Mouse (Mus musculus): ENCODE measurements around the gene Gdf15. TPM values are rescaled to one million over a fixed set of nuclear protein-coding genes. Genes with fewer than 3 reads are reported as not detected.

Gene Gdf15
- polyA plus RNA-seq, 2 experiments: 0.18 to 0.47 TPM

DNA sequence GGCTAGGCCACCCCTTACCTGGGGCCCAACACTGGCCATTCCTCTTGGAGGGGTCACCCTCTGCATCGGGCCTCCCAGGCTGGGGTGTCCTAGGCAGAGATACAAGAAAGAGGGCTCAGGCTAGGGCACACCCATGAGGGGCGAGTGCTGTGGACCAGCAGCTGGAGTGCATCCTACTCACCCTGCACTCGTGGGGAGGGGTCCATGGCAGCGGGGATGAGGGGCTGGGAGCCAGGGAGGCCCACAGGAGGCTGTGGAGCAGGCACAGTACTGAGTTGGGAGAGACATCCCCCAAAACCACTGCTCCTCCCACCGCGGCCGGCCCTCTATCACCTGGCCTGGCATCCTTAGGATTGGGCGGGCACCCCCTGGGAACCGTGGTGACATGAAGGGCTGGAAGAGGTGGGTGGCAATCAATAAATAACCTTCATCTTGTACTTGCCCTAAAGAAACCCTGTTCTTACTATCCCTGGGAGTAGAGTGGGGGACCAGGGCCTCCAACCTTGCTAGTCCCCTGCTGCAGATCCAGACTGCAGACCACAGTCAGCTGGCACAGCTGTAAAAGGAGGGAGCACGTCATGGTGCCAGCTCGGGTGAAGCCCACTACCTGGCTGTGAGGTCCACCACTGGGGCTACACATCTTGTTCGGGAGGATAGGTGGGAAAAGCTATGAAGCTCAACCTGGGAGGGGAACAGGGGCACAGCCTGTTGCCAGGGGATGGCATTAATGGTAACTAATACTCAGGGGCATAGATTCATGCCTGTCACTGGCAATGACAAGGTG is 32.6 kb downstream of the Gdf15 start:
- DNase-seq (ENCODE audit: low spot score) (no peak), ATAC-seq (ENCODE audit: low FRiP score, low read depth) (no peak)
- Histone ChIP-seq H3K27me3 (ENCODE audit: control insufficient read depth, insufficient read depth, low read length) (no peaks in the 10 kb centered on the region), H3K9ac (ENCODE audit: low read depth, low read length, severe bottlenecking) (no peak overlapping the region), H3K4me1 (ENCODE audit: control insufficient read depth, insufficient read depth, low read length) (peaks cover 38% of the 10 kb centered on the region), H3K9me3 (ENCODE audit: control insufficient read depth, low read length) (no peaks in the 10 kb centered on the region), H3K4me3 (replicated peaks; ENCODE audit: low read length) (no peak overlapping the region), H3K4me2 (replicated peaks; ENCODE audit: low read depth, low read length, severe bottlenecking) (no peak overlapping the region), H3K36me3 (ENCODE audit: control insufficient read depth, insufficient read depth, low read length) (peaks cover 26% of the 10 kb centered on the region), H3K27ac (replicated peaks; ENCODE audit: low read depth, low read length) (0 out of 2 replicates have a peak overlapping the region, but pooled peaks have one; percentile 13)
- 81% methylated on average over 12 of the region's 12 CpGs for WGBS
- no peak for TF ChIP-seq POLR2A (IDR thresholded peaks at IDR 0.05; ENCODE audit: borderline replicate concordance, extremely low read depth, insufficient read depth, insufficient read length)

DNA sequence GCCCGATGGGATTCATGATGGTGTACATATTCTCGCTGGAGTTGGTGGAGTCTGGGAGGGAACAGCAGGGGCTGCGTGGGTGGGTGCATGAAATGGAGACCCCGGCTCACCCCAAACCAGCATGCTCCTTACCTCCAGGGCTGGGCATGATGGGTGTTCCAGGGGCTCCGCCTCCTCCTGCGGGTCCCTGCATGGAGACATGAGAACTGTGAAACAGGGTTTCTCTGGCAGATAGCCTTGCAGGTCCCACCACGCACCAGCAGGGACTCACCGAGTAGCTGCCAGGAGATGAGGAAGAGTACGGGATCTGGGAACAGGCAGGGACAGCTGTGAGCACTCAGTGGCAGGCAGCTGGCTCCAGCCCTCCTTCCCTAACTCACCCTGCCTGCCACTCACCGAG is 33.5 kb downstream of the Gdf15 start:
- ATAC-seq (ENCODE audit: low FRiP score, low read depth) (peak; percentile 5; the same call in 1 of the 2 replicates), DNase-seq (ENCODE audit: low spot score) (no peak)
- no peaks in the 10 kb centered on the region for H3K27me3 ChIP-seq (ENCODE audit: control insufficient read depth, insufficient read depth, low read length)
- peaks cover 26% of the 10 kb centered on the region for H3K36me3 ChIP-seq (ENCODE audit: control insufficient read depth, insufficient read depth, low read length)
- peak overlapping the region; percentile 86 for H3K4me2 ChIP-seq (replicated peaks; ENCODE audit: low read depth, low read length, severe bottlenecking)
- 17% methylated on average over 10 of the region's 10 CpGs for WGBS
- no peak for TF ChIP-seq POLR2A (IDR thresholded peaks at IDR 0.05; ENCODE audit: borderline replicate concordance, extremely low read depth, insufficient read depth, insufficient read length)
- peak overlapping the region; percentile 46 for H3K4me3 ChIP-seq (replicated peaks; ENCODE audit: low read length)
- peak overlapping the region; percentile 43; the same call in 1 of the 2 replicates for H3K27ac ChIP-seq (replicated peaks; ENCODE audit: low read depth, low read length)
- peaks cover 39% of the 10 kb centered on the region for H3K4me1 ChIP-seq (ENCODE audit: control insufficient read depth, insufficient read depth, low read length)
- H3K9ac ChIP-seq (ENCODE audit: low read depth, low read length, severe bottlenecking): peak overlapping the region; percentile 76
- H3K9me3 ChIP-seq (ENCODE audit: control insufficient read depth, low read length): no peaks in the 10 kb centered on the region

DNA sequence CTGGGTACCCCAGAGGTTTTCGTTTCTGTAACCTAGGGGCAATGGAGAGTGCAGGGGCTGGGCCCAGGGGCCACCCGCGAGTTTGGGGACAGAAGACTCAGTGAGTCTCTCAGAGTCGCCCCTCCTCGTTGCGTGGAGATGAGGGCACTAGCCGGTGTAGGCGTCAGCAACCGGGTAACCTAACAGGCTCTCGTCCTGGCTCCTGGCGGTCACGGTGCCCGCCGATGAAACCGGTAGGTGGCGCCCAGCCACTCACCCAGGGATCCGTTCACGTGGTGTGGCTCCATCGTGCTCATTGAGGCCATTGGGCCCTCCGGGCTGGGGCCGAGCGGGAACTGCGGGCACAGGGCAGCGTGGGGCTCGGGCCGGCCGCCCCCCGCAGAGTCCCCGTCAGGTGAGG is 34.0 kb downstream of the Gdf15 start:
- WGBS: 3% methylated on average over 19 of the region's 29 CpGs
- Histone ChIP-seq H3K4me2 (replicated peaks; ENCODE audit: low read depth, low read length, severe bottlenecking) (peak overlapping the region; percentile 86), H3K9me3 (ENCODE audit: control insufficient read depth, low read length) (no peaks in the 10 kb centered on the region), H3K9ac (ENCODE audit: low read depth, low read length, severe bottlenecking) (peak overlapping the region; percentile 76), H3K36me3 (ENCODE audit: control insufficient read depth, insufficient read depth, low read length) (peaks cover 26% of the 10 kb centered on the region), H3K4me3 (replicated peaks; ENCODE audit: low read length) (peak overlapping the region; percentile 46), H3K27me3 (ENCODE audit: control insufficient read depth, insufficient read depth, low read length) (no peaks in the 10 kb centered on the region), H3K4me1 (ENCODE audit: control insufficient read depth, insufficient read depth, low read length) (peaks cover 44% of the 10 kb centered on the region), H3K27ac (replicated peaks; ENCODE audit: low read depth, low read length) (peak overlapping the region; percentile 43; the same call in 1 of the 2 replicates)
- ATAC-seq (ENCODE audit: low FRiP score, low read depth) (peak; percentile 17; the same call in 1 of the 2 replicates), DNase-seq (ENCODE audit: low spot score) (peak; percentile 67)
- TF ChIP-seq POLR2A (IDR thresholded peaks at IDR 0.05; ENCODE audit: borderline replicate concordance, extremely low read depth, insufficient read depth, insufficient read length): no peak

DNA sequence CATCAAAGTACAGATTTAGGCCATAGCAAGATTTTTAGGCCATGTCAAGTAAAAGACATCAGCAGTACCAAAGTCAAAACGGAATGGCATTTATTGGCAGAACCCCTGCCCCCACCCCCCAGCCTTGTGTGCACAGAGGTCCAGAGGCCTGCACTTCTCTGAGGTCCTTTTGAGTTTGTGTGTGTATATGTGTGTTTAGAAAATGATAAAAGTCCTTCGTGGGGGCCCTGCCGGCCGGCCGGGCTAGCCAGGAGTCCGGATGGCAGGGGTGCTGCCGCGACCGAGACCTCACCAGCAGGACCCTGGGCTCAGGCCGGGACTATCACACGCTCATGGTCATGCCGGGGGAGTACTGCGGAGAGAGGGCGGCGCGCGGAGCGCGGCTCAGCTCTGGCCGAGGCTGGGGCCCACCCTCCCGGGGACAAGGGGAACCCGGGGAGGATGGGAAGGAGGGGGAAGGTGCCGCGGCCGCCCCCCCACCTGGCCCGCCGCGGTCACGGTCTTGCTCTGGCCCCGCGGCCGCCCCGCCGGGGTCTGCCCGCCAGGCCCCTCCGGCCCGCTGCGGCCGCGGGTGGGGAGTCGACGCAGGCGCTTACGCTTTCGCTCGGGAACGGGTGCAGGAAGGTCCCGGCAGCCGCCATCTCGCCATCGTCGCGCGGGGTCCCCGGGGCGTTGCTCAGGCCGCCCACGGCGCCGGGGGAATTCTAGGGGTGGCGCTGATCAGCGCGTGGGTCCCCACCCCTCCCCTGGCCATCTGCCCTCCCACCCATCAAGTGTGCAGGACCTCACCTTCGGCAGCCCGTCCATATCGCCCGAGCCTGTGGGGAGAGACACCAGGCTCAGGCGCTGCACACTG is 34.6 kb downstream of the Gdf15 start:
- TF ChIP-seq POLR2A (IDR thresholded peaks at IDR 0.05; ENCODE audit: borderline replicate concordance, extremely low read depth, insufficient read depth, insufficient read length): no peak
- peak overlapping the region; percentile 46 for H3K4me3 ChIP-seq (replicated peaks; ENCODE audit: low read length)
- peaks cover 45% of the 10 kb centered on the region for H3K4me1 ChIP-seq (ENCODE audit: control insufficient read depth, insufficient read depth, low read length)
- ATAC-seq (ENCODE audit: low FRiP score, low read depth) (no peak), DNase-seq (ENCODE audit: low spot score) (no peak)
- peak overlapping the region; percentile 76 for H3K9ac ChIP-seq (ENCODE audit: low read depth, low read length, severe bottlenecking)
- 8% methylated on average over 37 of the region's 68 CpGs for WGBS
- H3K36me3 ChIP-seq (ENCODE audit: control insufficient read depth, insufficient read depth, low read length): peaks cover 22% of the 10 kb centered on the region
- H3K4me2 ChIP-seq (replicated peaks; ENCODE audit: low read depth, low read length, severe bottlenecking): peak overlapping the region; percentile 86
- H3K27ac ChIP-seq (replicated peaks; ENCODE audit: low read depth, low read length): 0 out of 2 replicates have a peak overlapping the region, but pooled peaks have one; percentile 43
- H3K9me3 ChIP-seq (ENCODE audit: control insufficient read depth, low read length): no peaks in the 10 kb centered on the region
- no peaks in the 10 kb centered on the region for H3K27me3 ChIP-seq (ENCODE audit: control insufficient read depth, insufficient read depth, low read length)

DNA sequence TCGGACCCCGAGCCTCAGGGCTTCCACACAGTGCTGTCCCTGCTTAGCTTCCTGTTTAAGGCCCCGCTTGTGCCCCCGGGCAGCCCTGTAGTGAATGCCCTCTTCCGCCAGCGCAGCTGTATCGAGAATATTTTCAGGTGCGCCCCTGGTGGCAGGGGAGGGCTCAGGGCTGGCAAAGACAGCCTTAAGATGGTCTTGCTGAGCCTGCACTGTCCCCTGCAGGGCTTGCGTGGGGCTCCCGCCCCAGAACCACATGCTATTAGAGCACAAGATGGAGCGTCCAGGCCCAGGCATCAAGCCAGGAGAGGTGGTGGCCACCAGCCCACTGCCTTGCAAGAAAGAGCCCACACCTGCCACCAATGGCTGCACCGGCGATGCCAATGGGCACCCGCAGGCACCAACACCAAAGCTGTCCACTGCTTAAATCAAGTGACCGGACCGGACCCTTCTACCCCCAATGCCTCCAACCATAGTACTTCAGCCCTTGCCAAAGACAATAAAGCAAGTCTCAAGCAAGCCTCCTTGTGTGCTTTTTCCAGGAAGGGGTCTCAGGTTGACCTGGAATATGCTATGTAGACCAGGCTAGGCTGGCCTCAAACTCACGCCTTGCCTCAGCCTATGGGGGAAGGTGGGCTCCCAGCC is 35.4 kb downstream of the Gdf15 start:
- H3K9ac ChIP-seq (ENCODE audit: low read depth, low read length, severe bottlenecking): peak overlapping the region; percentile 76; the same call in 1 of the 2 replicates
- H3K4me3 ChIP-seq (replicated peaks; ENCODE audit: low read length): peak overlapping the region; percentile 46
- TF ChIP-seq POLR2A (IDR thresholded peaks at IDR 0.05; ENCODE audit: borderline replicate concordance, extremely low read depth, insufficient read depth, insufficient read length): no peak

More for the DNA sequence above, 35.4 kb downstream of the Gdf15 start:
- Histone ChIP-seq H3K4me1 (ENCODE audit: control insufficient read depth, insufficient read depth, low read length) (peaks cover 45% of the 10 kb centered on the region), H3K27me3 (ENCODE audit: control insufficient read depth, insufficient read depth, low read length) (no peaks in the 10 kb centered on the region), H3K36me3 (ENCODE audit: control insufficient read depth, insufficient read depth, low read length) (peaks cover 22% of the 10 kb centered on the region), H3K4me2 (replicated peaks; ENCODE audit: low read depth, low read length, severe bottlenecking) (peak overlapping the region; percentile 86), H3K9me3 (ENCODE audit: control insufficient read depth, low read length) (no peaks in the 10 kb centered on the region), H3K27ac (replicated peaks; ENCODE audit: low read depth, low read length) (no peak overlapping the region)
- 85% methylated on average over 17 of the region's 17 CpGs for WGBS
- DNase-seq (ENCODE audit: low spot score) (no peak), ATAC-seq (ENCODE audit: low FRiP score, low read depth) (no peak)

Measured in limb, embryonic 14.5 days (tissue).